Mouse (Mus musculus) spleen, adult 2 months (tissue): ENCODE measurements around the gene Atp6v0a2.

ENCODE experiments used
- CTCF ChIP-seq: fragments of 200-500 bp; IDR thresholded peaks from 2 replicates; pipeline ENCODE4 v1.5.1; 2011; ENCODE audit warnings: mild to moderate bottlenecking, inconsistent platforms; ENCODE audit not compliant: insufficient read depth, insufficient read length, insufficient replicate concordance; ENCODE audit errors: extremely low read depth
- POLR2A ChIP-seq: fragments of 200-500 bp; IDR thresholded peaks from 2 replicates; pipeline ENCODE4 v1.6.1; 2011; ENCODE audit warnings: low read depth, low read length, inconsistent platforms

- TF ChIP-seq CTCF, result no peak
- TF ChIP-seq POLR2A, result no peak
These were observed 96.6 kb downstream of the Atp6v0a2 start, which contains the start of gene Dnah10 for GRCm38 (mm10) chr5:124724997-124725396.
